Mouse (Mus musculus) mouse trophoblast stem cell (cell line): ENCODE data around the gene Fam49a.

Experiments
- in situ Hi-C, 2 experiments: fragments of 300-500 bp; cut with MseI, MboI; formaldehyde crosslinking; loops; 2 replicates in 1 of 2; 3 replicates in 1 of 2; pipeline ENCODE4 v1.15.1; 2025

The Fam49a gene

GRCm38 (mm10) chr12:12270495-12270894 lies 8.6 kb downstream of the Fam49a start:
- in situ Hi-C loops, result no loop called here

GRCm38 (mm10) chr12:12274115-12274514 lies 12.2 kb downstream of the Fam49a start:
- in situ Hi-C loops, result no loop called here

GRCm38 (mm10) chr12:12275124-12275779 lies 13.3 kb downstream of the Fam49a start:
- in situ Hi-C loops, result no loop called here

GRCm38 (mm10) chr12:12277741-12278463 lies 16.0 kb downstream of the Fam49a start:
- in situ Hi-C loops, result no loop called here

GRCm38 (mm10) chr12:12278464-12278872 lies 16.5 kb downstream of the Fam49a start:
- in situ Hi-C loops, result no loop called here

GRCm38 (mm10) chr12:12283702-12284288 lies 21.9 kb downstream of the Fam49a start:
- in situ Hi-C loops, result no loop called here

GRCm38 (mm10) chr12:12284521-12284920 lies 22.6 kb downstream of the Fam49a start:
- in situ Hi-C loops, result no loop called here

GRCm38 (mm10) chr12:12287131-12287786 lies 25.3 kb downstream of the Fam49a start:
- in situ Hi-C loops, result no loop called here

GRCm38 (mm10) chr12:12287787-12288132 lies 25.8 kb downstream of the Fam49a start:
- in situ Hi-C loops, result no loop called here

- in situ Hi-C loops, result no loop called here
Observed at GRCm38 (mm10) chr12:12288586-12288985, 26.6 kb downstream of the Fam49a start.

GRCm38 (mm10) chr12:12289636-12290035 lies 27.7 kb downstream of the Fam49a start:
- in situ Hi-C loops, result no loop called here

- in situ Hi-C loops, result no loop called here
Observed at GRCm38 (mm10) chr12:12292043-12292618, 30.2 kb downstream of the Fam49a start.

- in situ Hi-C loops, result no loop called here
Observed at GRCm38 (mm10) chr12:12294380-12295171, 32.6 kb downstream of the Fam49a start.

GRCm38 (mm10) chr12:12298451-12298850 lies 36.5 kb downstream of the Fam49a start:
- in situ Hi-C loops, result no loop called here

- in situ Hi-C loops, result no loop called here
Observed at GRCm38 (mm10) chr12:12299303-12299702, 37.4 kb downstream of the Fam49a start.

GRCm38 (mm10) chr12:12301149-12301548 lies 39.2 kb downstream of the Fam49a start:
- in situ Hi-C loops, result no loop called here

- in situ Hi-C loops, result no loop called here
Observed at GRCm38 (mm10) chr12:12301815-12302214, 39.9 kb downstream of the Fam49a start.

- in situ Hi-C loops, result no loop called here
Observed at GRCm38 (mm10) chr12:12306214-12306613, 44.3 kb downstream of the Fam49a start.

- in situ Hi-C loops, result no loop called here
Observed at GRCm38 (mm10) chr12:12306814-12307213, 44.9 kb downstream of the Fam49a start.

- in situ Hi-C loops, result no loop called here
Observed at GRCm38 (mm10) chr12:12307245-12307644, 45.3 kb downstream of the Fam49a start.

GRCm38 (mm10) chr12:12313437-12313836 lies 51.5 kb downstream of the Fam49a start:
- in situ Hi-C loops, result no loop called here
